Mouse (Mus musculus): ENCODE measurements around the gene Slit2.

Slit2 gene

DNA sequence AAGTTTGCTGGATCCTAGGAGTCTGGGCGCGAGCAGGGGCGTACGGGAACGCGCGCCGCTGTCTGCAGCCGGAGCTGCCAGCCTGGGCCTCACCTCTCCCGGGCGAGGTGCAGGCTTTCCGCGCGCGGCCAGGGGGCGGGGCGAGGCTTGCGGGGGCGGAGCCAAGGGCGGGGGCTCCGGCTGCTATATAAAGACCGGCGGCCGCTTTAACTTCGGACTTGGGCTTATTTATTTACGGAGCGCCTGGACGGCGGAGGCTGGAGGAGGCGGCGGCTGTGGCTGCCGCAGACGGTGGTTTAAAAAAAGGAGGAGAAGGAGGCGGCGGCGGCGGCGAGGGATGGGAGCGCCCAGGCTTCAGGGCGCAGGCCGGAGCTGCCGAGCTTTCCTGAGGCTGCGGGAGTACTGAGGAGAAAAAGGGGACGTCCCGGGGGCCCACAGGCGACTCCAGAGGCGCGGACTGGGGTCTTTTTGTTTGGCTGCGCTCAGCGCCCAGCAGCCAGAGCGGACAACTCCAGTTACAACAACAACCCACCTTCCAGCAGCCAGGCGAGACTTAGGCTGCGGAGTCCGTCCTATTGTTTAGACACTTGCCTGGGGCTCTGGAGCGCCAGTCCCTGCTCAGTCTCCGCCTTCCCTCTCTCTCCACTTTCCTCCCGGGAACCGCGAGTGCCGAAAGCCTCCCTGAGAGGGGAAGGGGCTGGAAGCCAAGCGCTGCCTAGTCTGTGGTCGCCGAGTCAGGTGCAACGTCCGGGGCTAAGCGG lies at the start of gene Slit2:
Gene Slit2, plus strand, starts transcription at position 198 of the 761 bp plus-strand sequence.
- DNase-seq: no peak

DNA sequence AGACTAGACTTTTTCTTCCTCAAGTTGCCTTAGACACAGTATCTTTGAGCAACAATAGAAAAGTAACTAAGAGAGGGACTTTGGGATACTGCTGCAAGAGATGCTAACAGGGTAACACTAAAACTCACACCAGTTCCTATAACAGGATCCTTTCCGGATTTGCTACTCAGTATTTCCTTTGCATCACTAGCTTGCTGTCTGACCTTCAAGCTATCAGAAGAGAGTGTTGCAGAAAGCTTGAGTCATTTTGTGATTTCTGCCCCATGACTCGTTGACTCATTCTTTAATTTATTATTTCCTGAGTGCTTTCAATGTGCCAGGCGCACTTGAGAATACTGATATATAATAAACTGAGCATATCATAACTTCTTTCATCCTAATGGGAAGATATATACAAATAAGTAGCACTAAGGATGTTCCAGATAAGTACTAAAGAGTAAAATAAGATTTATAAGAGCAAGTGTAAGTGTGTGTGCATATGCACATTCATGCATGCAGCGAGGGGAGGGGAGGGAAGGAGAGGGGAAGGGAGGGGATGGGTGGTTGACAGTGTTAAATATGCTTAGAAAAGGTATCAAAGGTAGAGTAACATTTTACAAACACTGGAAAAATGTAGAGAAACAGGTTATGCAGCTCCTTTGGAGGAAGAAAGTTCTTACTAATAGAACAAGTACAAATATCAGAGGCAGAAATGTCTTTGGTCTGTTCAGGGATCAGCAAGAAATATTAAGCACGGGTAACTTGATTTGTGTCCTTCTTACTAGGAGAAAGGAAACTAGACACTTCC lies 44.2 kb upstream of the Slit2 start:
- DNase-seq: no peak

DNA sequence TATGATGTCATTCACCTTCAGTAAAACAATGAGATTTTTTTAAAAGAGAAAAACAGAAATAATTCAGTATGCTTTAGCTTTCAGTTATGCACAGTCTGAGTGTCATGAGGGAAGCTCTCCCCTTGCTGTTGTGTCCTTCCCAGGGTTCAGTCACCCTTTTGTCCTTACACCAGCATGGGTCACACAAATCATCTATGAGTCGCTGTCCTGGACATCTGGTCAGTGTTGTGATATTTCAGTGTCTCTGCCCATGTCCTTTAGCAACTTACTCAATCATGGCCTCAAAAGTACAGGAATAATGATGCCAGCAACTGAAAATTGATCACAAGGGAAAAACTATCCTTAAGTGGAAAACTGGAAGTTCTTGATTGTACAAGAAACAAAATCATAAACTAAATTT lies 26.5 kb upstream of the Slit2 start:
- DNase-seq: no peak

DNA sequence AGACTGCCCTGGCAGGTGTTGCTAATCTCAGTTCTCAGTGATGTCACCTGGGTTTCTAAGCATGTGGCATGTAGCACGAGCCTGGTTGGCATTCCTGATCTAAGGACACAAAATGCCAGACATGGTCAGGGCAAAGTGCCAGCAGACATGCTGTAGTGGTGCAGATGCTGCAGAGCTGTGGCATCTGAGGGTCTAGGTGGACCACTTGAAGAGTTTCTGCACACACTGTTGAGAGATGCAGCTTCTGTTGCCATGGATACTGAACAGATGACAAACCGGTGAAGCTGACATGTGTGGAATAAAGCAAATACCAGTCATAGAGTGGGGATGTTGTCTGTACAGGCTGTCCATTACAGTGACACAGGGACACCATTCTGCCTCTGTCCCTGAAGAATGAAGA lies 7.1 kb upstream of the Slit2 start:
- DNase-seq: no peak

DNA sequence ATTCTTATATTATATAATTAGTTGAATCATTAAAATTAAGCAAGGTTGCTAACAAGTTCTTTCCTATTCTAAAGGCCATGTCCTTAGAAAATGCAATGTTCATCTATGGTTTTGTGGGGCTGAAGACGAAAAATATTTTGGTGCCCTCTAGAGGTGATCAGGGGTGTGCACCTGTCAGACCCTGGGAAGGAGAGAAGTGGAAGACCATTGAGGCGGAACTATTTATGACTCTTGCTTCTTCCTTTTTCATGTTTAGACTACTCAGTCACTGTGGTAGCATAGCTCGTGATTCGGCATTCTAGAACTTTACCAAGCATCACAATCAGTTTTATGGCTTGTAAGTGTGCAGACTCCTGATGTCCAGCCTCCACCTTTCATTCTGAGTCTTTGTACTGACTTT lies 3.6 kb upstream of the Slit2 start:
- DNase-seq: no peak

DNA sequence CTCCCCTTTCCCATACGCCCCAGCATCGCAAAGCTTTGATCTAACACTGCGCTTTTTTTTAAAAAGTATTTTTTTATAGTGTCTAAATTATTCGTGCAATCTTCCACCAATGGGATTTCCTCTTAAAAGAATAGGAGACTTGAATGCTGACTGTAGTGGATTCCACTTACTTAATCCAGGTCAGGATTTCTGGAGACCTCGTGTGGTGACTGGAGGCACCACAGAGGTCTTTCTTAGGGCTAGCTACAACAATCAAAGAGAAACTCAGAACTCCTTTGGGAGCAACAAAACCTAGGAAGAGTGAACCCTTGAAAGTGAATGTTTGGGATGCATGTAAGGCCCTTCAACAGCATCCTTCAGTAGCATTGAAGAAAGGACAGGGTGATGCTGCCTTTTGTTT lies 2.5 kb upstream of the Slit2 start:
- no peak for DNase-seq

DNA sequence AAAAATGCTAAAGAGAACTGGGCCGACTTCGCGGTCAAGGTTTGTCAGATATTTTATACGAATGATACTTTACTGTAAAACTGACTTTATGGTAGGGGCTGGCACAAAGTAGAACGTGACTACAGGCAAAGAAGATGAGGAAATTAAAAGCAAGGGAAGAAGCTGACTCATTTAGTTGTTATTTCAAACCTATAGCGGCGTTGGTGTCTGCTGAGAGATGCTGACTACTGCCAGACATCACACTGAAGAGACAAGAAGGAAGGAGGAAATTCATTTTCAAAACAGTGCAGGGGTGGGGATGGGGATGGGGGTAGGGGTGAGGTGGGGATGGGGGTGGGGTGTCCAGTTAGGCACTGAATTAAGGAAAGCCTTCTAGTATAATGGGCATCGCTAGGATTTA lies 987 bp upstream of the Slit2 start:
- no peak for DNase-seq

DNA sequence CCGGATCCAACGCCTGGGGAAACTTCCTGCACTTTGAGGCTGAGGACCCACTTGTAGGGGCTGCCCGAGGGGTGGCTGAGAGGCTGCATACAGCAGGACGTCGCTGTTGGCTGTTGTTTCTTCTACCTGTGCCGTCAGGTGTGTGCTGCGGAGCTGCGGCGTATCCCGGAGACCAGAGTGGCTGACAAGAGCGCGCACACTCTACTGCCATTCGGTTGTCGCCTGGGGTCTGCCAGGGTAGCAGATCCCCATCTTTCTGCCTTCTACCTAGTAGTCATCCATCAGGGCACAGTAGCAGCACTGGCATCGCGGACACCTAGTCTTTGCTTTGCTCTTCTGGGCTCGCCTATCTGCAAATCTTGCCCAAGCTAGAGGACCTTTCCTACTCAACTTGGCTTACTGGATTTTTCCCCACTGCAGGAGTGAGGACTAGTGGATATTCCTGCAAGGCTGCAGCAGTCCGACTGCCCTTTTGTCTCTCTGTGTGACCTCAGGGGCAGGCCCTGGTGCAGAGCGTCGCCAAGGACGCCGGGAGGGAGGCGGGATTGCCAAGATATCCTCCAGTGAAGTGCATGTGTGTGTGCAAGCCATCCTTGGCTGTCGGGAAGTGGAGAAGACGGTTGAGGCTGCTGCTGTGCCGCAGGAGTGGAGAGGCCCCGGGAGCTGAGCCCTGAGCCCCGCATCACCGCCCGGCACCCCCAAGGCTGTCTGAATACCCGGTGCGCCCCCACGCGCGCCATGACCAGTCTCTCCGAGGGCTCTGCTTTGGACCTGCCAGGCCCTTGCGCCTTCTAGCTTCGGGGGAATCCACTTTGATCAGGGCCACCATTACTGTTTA lies 1.0 kb downstream of the Slit2 start:
- no peak for DNase-seq

DNA sequence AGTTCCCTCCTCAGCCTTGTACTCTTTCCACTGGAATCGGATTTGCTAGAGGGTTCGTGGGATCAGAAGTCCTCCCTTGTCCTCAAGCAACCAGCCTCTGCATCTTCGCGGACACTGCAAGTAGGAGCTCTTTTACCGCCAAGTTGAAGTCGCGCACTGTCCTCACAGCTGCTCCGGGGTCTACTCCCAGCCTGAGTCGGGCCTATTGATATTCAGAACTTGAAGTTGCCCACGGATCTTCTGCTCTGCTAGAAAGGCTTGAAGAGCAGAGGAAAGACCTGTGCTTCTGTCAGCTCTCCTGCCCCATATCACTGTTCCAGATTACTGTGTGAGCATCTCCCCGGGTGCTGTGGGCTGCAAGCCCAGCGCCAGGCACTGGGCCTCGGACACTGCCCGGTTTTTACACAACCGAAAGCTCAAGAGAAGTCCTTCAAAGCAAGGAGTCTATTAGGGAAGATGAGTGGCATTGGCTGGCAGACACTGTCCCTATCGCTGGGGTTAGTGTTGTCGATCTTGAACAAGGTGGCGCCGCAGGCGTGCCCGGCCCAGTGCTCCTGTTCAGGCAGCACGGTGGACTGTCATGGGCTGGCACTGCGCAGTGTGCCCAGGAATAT lies 1.8 kb downstream of the Slit2 start:
- DNase-seq: no peak

DNA sequence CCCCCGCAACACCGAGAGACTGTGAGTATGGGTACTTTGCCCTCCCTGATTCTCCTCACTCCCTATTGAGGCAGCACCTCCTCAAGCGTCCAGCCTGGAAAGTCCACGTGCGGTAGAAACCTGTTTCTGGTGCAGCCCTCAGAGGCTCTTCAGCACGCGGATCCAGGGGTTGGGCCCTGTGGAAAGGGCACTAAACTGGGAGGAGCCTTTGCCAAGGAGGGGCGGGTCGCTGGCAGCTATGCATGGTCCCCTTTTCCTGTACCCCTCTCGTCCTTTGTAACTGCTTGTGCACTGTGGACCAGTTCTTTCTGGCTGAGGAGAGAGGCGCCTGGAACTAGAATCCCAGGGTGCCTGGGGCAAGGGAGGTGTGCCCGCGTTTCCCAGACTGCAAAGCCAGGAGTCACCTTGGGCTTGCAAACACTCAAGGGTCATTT lies 2.3 kb downstream of the Slit2 start:
- DNase-seq: no peak

DNA sequence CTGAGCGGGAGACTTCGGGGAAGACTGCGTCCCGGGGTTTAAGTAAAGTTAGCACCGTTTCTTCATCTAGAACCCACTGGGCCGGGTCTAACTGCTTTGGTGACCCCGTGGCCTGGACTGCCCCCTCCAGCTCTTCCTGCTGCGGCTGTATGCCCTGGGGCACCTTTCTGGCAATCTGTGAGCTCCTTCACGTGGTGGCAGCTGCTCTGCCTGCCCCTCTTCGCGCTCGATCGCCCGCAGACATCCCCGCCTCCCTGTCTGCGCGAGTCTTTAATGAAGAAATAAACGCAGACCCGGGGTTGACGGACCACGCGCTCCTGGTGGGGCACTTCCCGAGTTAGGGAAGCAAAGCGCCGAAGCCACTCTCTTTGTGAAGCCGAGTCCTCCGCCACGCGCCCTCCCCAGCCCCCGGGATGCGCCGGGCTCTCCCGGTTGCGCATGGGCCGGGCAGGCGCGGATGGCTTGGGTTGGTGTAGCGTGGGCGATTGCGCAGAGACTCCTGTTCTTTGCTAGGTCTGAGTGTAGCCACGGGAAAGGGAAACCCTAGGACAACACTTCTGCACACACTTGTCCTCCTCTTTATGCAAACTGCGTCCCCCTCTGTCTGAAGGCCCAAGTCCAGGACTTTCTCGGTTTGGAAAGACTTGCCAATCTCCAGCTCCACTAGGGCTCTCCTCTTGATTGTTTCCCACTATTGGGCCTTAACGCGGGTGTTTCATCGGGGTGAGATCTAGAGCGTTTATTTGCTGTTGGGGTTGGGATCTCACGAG lies 3.1 kb downstream of the Slit2 start:
- DNase-seq: no peak

DNA sequence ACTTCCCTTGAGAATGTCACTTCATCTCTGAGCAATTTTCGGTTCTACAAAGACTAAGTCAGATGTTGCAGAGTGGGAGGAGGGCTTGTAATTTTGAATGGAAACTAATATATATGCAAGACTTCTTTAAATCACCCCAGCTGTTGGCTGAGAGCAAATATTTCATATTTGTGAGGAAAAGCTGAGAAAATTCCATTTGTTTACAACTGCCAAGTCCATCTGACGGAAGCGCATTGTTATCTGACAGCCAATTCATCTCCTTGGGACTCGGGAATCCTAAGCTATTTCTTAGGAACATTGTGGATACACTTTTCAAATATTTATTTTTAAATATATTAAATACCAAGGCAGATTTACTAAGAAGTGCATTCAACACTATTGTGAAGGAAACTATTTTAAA lies 8.0 kb downstream of the Slit2 start:
- DNase-seq: no peak

DNA sequence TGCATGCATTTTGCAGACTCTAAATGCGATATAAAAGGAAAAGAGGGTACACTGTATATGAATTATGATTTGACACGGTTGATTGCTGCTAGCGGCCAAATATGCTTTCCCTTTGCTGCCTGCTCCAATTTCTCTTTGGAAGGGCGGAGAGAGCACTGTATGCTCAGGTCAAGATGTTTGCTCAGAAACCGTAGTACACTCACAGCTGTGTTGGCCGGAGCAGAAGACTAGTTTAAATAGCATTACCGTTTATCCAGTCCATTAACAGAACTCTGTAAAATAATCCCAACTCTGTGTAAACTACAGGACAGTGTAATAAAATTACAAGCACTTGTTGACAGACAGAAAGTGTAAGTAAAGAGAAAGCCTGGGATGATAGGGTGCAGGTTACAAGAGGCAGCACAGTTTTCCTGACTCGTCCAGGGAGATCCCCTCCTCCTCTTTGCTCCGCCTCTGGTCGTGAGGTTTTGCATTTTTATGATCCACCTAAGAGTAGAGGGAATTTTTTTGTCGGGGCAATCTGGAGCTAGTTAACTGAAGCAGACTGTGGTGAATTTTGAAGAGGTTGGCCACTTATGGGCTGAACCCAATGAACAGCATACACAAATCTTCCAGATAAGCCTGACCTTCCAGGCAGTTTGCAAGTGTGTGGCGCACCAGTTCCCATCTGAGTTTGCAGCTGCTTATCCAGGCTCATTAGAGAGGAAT lies 20.9 kb downstream of the Slit2 start:
- DNase-seq: no peak

DNA sequence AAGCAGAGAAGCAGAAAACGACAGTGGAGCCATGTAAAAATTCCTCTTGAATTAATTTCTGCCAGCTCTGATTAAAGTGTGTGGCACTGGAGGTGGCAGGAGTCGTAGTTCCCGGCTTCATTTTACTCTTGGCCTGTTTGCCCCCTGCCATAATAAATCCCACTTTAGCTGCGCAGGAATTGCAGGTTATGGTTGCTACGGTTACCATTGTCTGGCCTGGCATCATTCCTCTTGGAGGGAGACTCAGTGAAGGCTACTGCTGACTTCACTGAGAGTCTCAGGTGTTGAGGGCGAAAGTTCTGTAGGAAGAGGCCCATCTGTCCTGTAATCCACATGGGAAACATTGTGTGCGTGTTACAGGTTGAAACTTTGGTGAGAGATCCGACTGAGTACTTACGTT lies 22.6 kb downstream of the Slit2 start:
- no peak for DNase-seq

DNA sequence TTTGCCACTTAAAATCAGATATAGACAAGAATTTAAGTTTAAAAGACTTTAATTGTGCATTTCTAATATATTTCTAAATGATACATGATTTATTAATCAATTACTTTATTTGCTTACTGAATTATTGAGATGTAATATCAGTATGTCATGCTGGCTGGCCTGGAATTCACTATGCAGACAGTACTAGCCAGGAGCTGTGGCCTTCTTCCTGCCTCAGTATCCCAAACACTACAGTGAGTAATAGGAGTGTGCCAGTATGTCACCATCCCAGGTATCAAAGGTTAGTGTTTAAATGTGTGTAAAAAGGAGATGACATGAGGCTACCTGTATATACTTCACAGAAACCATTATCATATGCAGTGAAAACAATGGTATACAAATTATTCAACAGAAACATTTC lies 23.1 kb downstream of the Slit2 start:
- no peak for DNase-seq

DNA sequence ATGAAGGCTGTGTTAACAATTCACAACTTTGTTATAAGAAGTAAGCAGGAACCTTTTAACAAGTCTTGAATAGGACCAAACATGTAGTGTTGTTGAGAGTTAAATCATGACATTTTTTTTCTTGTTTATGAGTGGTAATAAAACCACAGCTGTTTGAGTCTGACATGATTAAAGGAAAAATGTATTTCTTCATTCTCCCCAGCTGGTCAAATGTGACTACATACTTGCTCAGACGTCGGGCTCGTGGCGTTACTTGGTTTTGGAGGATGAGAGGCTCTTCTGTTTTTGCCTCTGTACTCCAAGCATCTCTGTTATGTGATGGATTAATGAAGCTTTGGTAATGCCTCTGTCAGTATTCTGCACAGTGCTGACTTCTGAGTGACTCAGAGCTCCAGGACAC lies 40.5 kb downstream of the Slit2 start:
- DNase-seq: no peak

DNA sequence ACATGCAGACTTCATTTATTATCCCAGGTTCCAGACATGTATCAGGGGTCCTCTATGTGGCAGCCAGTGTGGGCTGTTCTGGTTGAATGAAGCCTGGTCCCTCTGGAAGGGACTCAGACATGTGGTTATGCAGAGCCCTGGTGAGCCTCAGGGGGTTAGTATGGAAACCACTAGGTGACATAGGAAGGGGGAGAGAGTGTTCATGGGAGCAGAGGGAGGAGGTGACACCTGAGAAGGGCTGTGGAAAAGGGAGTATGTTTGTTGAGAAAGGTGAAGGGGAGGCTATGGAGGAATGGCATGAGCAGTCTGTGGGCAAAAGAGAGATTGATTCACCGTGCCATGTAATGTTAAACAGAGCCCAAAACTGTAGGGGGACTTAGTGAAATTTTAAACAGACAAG lies 51.9 kb downstream of the Slit2 start:
- DNase-seq: no peak

DNA sequence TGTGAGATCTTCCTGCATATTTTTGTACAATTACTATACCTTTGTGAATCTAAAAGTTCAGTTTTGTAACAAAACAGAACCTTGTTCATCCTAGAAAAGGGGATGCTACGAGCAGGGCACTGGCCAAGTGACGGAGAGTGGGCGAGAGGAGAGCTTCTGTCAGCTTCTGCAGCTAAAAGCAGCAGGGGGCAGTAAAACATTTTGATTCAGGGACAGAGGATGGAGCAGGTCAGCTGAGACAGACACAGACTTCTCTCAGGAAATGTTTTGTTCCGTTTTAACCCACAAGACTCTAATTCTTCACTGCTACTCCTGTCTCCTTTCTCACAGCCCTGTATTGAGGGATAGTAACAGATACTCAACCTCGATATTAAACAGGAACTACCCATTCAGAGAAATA lies 55.1 kb downstream of the Slit2 start:
- DNase-seq: no peak

DNA sequence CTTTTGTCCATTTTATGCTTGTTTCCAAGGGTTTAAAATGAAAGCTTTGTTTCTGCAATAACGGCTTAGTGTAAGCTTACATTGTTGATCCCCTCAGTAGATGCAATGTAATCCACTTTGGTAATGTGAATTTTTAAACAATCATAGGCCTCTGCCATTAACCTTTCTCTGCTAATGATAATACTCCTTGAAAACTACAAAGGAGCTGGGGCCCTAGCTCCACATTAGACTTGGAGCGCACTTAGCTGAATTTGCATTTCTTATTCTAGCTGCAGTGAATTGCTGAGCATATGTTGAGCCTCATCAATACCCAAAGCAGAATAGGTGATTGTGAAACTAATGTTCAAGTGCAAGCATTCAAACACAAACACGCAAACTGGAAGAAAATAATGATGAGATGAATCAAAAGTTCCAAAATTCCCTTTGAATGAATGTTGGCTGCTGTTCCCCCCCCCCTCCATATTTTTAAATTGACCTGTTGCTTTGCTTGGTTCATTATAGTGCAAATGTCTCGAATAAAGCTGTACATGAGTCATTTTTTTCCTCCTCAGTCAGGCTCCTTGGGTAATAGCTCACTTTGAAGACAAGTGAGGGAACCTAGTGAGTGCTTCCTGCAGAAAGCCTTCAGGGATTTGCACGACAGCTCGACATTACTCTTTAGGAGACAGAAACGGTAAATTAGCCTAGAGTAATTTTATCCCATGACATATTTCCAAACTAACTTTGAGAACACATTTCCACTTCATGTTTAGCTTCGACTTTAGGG lies 66.2 kb downstream of the Slit2 start:
- no peak for DNase-seq

DNA sequence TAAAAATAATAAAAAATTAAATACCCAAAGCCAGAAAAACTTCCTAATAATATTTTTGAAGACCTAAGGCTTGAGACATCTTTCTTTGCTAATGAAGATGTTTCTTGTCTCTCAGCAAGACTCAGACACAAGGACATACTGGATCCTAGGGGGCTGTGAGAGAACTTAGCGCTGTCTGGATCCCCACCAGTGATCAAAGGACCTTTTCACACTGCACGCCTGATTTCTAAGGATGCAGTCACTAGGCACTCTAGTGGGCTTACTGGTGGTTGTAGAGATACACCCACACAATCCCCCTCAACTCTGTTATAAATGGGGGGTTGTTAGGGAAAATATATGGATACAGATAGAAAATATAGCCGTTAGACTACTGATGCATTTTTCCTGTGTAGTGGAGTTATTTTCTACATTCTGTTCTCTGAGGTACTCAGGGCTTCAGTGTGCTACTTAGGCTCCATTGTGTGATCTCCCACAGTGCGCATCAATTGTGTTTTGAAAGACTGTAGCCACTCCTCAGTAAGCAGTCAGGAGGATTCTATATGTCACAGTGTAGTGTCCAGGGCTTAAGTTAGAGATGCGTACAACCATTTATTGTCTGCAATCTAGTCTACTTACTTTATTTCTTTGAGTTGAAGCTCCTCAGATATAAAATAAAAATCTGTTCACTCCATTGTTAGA lies 67.8 kb downstream of the Slit2 start:
- DNase-seq: no peak

Data from cerebellum, adult 11 months (tissue).